Mouse (Mus musculus): ENCODE measurements around the gene Olfr1248.

DNA sequence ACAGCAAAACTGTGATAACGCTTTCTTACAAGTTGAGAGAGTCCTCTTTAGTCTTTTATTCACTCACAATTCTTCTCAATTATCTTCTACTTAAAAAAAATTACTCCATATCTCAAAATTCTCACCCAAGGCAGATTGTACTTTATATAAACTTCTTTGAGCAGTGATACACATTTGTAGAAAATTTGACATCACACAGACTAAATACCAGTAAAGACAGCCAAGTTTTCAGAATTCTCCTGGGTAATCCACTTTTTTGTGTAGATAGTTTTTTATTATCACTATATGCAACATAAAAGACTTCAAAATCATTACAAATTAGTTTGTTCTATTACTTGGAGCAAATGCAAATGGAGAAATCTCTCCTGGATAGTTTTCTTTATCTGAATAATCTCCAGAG lies 39.7 kb downstream of the Olfr1248 start, which contains the start of gene Olfr1245:
- TF ChIP-seq CTCF (conservative IDR thresholded peaks at IDR 0.05; ENCODE audit: low read length) = no peak
- TF ChIP-seq POU5F1 (IDR thresholded peaks at IDR 0.05; ENCODE audit: borderline replicate concordance, low read length) = no peak
- no peak for TF ChIP-seq NANOG (IDR thresholded peaks at IDR 0.05; ENCODE audit: borderline replicate concordance, low read length)

Data from E14TG2a.4 (cell line).